Mouse (Mus musculus) CD8-positive naive resting alpha-beta T cell, adult 2 months (primary cell): ENCODE results near the gene Clec2i.
"Not testable (repeated sequence)": the region's sequence is repeated elsewhere in the genome, so short reads cannot be mapped to it uniquely, and the experiment has no call there.

Source experiments
- DNase-seq, 2 experiments: peaks; one replicate each; pipeline ENCODE4 v3.0.0; 2022; ENCODE audit warnings: low read depth in 2 of 2, low spot score in 2 of 2

Gene Clec2i

GRCm38 (mm10) chr6:128854024-128854820 is 33.2 kb upstream of the Clec2i start:
- DNase-seq: peak; percentile 76 to 85

GRCm38 (mm10) chr6:128854895-128855294 is 32.5 kb upstream of the Clec2i start:
- DNase-seq: no peak

- no peak for DNase-seq
Observed at GRCm38 (mm10) chr6:128855477-128855876, 31.9 kb upstream of the Clec2i start.

GRCm38 (mm10) chr6:128856250-128856649 is 31.1 kb upstream of the Clec2i start:
- DNase-seq: no peak

- no peak for DNase-seq
Observed at GRCm38 (mm10) chr6:128857976-128858375, 29.4 kb upstream of the Clec2i start.

- DNase-seq: no peak
Observed at GRCm38 (mm10) chr6:128868861-128869260, 18.5 kb upstream of the Clec2i start.

GRCm38 (mm10) chr6:128871910-128872610 is 15.3 kb upstream of the Clec2i start:
- no peak for DNase-seq

- peak; percentile 61 to 68 for DNase-seq
Observed at GRCm38 (mm10) chr6:128888834-128889233, 1.4 kb downstream of the Clec2i start.

GRCm38 (mm10) chr6:128890948-128891355 is 3.6 kb downstream of the Clec2i start, which contains the start of gene BC035044:
Gene BC035044 (minus strand): TSS chr6:128891126.
- DNase-seq: no peak

GRCm38 (mm10) chr6:128895404-128896001 is 8.1 kb downstream of the Clec2i start:
- DNase-seq: no peak

GRCm38 (mm10) chr6:128900044-128900443 is 12.7 kb downstream of the Clec2i start:
- no peak for DNase-seq

GRCm38 (mm10) chr6:128900796-128901552 is 13.6 kb downstream of the Clec2i start:
- not testable (repeated sequence) for DNase-seq

- no peak for DNase-seq
Observed at GRCm38 (mm10) chr6:128913598-128914254, 26.3 kb downstream of the Clec2i start.

GRCm38 (mm10) chr6:128917322-128917721 is 29.9 kb downstream of the Clec2i start:
- DNase-seq: no peak

- DNase-seq: no peak
Observed at GRCm38 (mm10) chr6:128933050-128933449, 45.7 kb downstream of the Clec2i start.

- DNase-seq: not testable (repeated sequence)
Observed at GRCm38 (mm10) chr6:128934081-128934480, 46.7 kb downstream of the Clec2i start, which contains the start of gene Clec2g. Gene Clec2g (plus strand): TSS chr6:128934381.

GRCm38 (mm10) chr6:128935889-128936665 is 48.7 kb downstream of the Clec2i start:
- DNase-seq: not testable (repeated sequence)

- DNase-seq: no peak
Observed at GRCm38 (mm10) chr6:128941646-128942421, 54.4 kb downstream of the Clec2i start.

GRCm38 (mm10) chr6:128945564-128945963 is 58.2 kb downstream of the Clec2i start:
- no peak for DNase-seq
